ENCODE assay signal across 10 mouse cellular contexts in genomic region chr9:90446957-90447356, GRCm38 (mm10).
DNase-seq lines count a peak whose midpoint lies in the region; ATAC-seq and TF ChIP-seq lines count a peak whose summit lies in the region.
"Had no signal": no experiment of that assay in that cellular context is flagged by ENCODE, and none has a peak within 500 bp of the region (broad histone marks: within the 10 kb centered on the region; RNA-seq: fewer than 3 reads in every experiment).

No protein-coding gene starts in this region.

- no peaks in the 10 kb centered on the region for H3K36me3 ChIP-seq in hindbrain, embryonic 14.5 days (replicated peaks; ENCODE audit: control insufficient read depth, insufficient read depth)
- H3K36me3 ChIP-seq in hindbrain, embryonic 16.5 days (ENCODE audit: control insufficient read depth, insufficient read depth, low read length): no peaks in the 10 kb centered on the region
- H3K36me3 ChIP-seq in liver, embryonic 14.5 days (replicated peaks; ENCODE audit: control insufficient read depth, insufficient read depth, low read depth): no peaks in the 10 kb centered on the region
- no peaks in the 10 kb centered on the region for H3K36me3 ChIP-seq in limb, embryonic 10.5 days
- H3K36me3 ChIP-seq: embryonic facial prominence, embryonic 15.5 days; limb, embryonic 15.5 days had no signal

- peak; percentile 61 for DNase-seq in hindbrain, embryonic 14.5 days (ENCODE audit: low spot score)
- DNase-seq in A20 (ENCODE audit: low read depth, low spot score): peak; percentile 2
- peak; percentile 45 for DNase-seq in Muller cell, postnatal 12 days (ENCODE audit: inconsistent ontology term)
- peak; percentile 69 for DNase-seq in embryo, embryonic 10 days (ENCODE audit: low spot score)
- peak in 2 of 3 experiments; percentile 12 to 16 for DNase-seq in liver, embryonic 14.5 days (ENCODE audit: low read depth in 3 of 3, low spot score in 3 of 3)
- DNase-seq in limb, embryonic 10.5 days (ENCODE audit: low spot score): no peak
- no peak for DNase-seq in gastrocnemius, postnatal 36 days

- WGBS in hindbrain, embryonic 14.5 days: 19% methylated on average over 4 of the region's 4 CpGs
- WGBS in hindbrain, embryonic 16.5 days: 21% methylated on average over 4 of the region's 4 CpGs
- 6% methylated on average over 4 of the region's 4 CpGs for WGBS in liver, embryonic 14.5 days (ENCODE audit: insufficient replicate concordance)
- 17% methylated on average over 4 of the region's 4 CpGs for WGBS in limb, embryonic 10.5 days

- no peak for ATAC-seq in hindbrain, embryonic 14.5 days (ENCODE audit: low FRiP score)
- ATAC-seq in hindbrain, embryonic 16.5 days: no peak
- ATAC-seq in liver, embryonic 14.5 days (ENCODE audit: insufficient read depth): no peak

- H3K4me2 ChIP-seq in hindbrain, embryonic 14.5 days (replicated peaks): no peak overlapping the region
- H3K4me2 ChIP-seq in hindbrain, embryonic 16.5 days (ENCODE audit: low read length): no peak overlapping the region
- H3K4me2 ChIP-seq in liver, embryonic 14.5 days (ENCODE audit: low read depth): no peak overlapping the region
- H3K4me2 ChIP-seq: embryonic facial prominence, embryonic 15.5 days; limb, embryonic 15.5 days had no signal

- no peaks in the 10 kb centered on the region for H3K27me3 ChIP-seq in hindbrain, embryonic 14.5 days (ENCODE audit: control insufficient read depth, insufficient read depth, low read length)
- no peaks in the 10 kb centered on the region for H3K27me3 ChIP-seq in hindbrain, embryonic 16.5 days (replicated peaks; ENCODE audit: control insufficient read depth, insufficient read depth, low read length)
- no peaks in the 10 kb centered on the region for H3K27me3 ChIP-seq in liver, embryonic 14.5 days (ENCODE audit: control insufficient read depth, insufficient read depth, low read length)
- no peaks in the 10 kb centered on the region for H3K27me3 ChIP-seq in limb, embryonic 10.5 days (ENCODE audit: low read depth, poor library complexity, severe bottlenecking)
- H3K27me3 ChIP-seq: embryonic facial prominence, embryonic 15.5 days; limb, embryonic 15.5 days had no signal

- no peak overlapping the region for H3K4me3 ChIP-seq in hindbrain, embryonic 14.5 days (replicated peaks; ENCODE audit: low read length)
- no peak overlapping the region for H3K4me3 ChIP-seq in hindbrain, embryonic 16.5 days (ENCODE audit: low read length)
- no peak overlapping the region for H3K4me3 ChIP-seq in liver, embryonic 14.5 days (ENCODE audit: insufficient read depth in 1 of 2, low read depth in 2 of 2, low read length in 2 of 2)
- H3K4me3 ChIP-seq in limb, embryonic 10.5 days: no peak overlapping the region
- H3K4me3 ChIP-seq: embryonic facial prominence, embryonic 15.5 days; limb, embryonic 15.5 days had no signal

- no peak overlapping the region for H3K9ac ChIP-seq in hindbrain, embryonic 14.5 days
- H3K9ac ChIP-seq in hindbrain, embryonic 16.5 days (ENCODE audit: low read depth, low read length): no peak overlapping the region
- no peak overlapping the region for H3K9ac ChIP-seq in liver, embryonic 14.5 days (replicated peaks)
- H3K9ac ChIP-seq: embryonic facial prominence, embryonic 15.5 days; limb, embryonic 15.5 days had no signal

- H3K27ac ChIP-seq in hindbrain, embryonic 14.5 days: no peak overlapping the region
- H3K27ac ChIP-seq in hindbrain, embryonic 16.5 days (ENCODE audit: low read depth, low read length): no peak overlapping the region
- no peak overlapping the region for H3K27ac ChIP-seq in liver, embryonic 14.5 days
- H3K27ac ChIP-seq in limb, embryonic 10.5 days: no peak overlapping the region
- H3K27ac ChIP-seq: embryonic facial prominence, embryonic 15.5 days; limb, embryonic 15.5 days had no signal

- TF ChIP-seq EP300 in liver, embryonic 14.5 days (IDR thresholded peaks at IDR 0.05; ENCODE audit: low read depth): no peak

- TF ChIP-seq CTCF in liver, embryonic 14.5 days (IDR thresholded peaks at IDR 0.05; ENCODE audit: low read depth): peak; percentile 71

- H3K9me3 ChIP-seq in hindbrain, embryonic 14.5 days (ENCODE audit: control insufficient read depth, low read length): no peaks in the 10 kb centered on the region
- no peaks in the 10 kb centered on the region for H3K9me3 ChIP-seq in hindbrain, embryonic 16.5 days (ENCODE audit: control insufficient read depth, low read length)
- H3K9me3 ChIP-seq in liver, embryonic 14.5 days (ENCODE audit: control insufficient read depth, low read length): no peaks in the 10 kb centered on the region
- no peaks in the 10 kb centered on the region for H3K9me3 ChIP-seq in limb, embryonic 10.5 days (replicated peaks)
- H3K9me3 ChIP-seq: embryonic facial prominence, embryonic 15.5 days; limb, embryonic 15.5 days had no signal

- H3K4me1 ChIP-seq in hindbrain, embryonic 14.5 days (replicated peaks; ENCODE audit: control insufficient read depth, insufficient read depth, low read length): no peaks in the 10 kb centered on the region
- no peaks in the 10 kb centered on the region for H3K4me1 ChIP-seq in hindbrain, embryonic 16.5 days (ENCODE audit: control insufficient read depth, insufficient read depth, low read depth, low read length)
- H3K4me1 ChIP-seq in liver, embryonic 14.5 days (replicated peaks; ENCODE audit: control insufficient read depth in 2 of 2, insufficient read depth in 2 of 2, low read length in 1 of 2): no peaks in the 10 kb centered on the region
- no peaks in the 10 kb centered on the region for H3K4me1 ChIP-seq in limb, embryonic 10.5 days
- H3K4me1 ChIP-seq: embryonic facial prominence, embryonic 15.5 days; limb, embryonic 15.5 days had no signal

- intact Hi-C loops in gastrocnemius, postnatal 36 days (cut with DNase I): loop anchor here (2.0 kb wide), 1 partner anchor 242 kb away; no protein-coding TSS in a partner anchor

Comparison
In these comparisons a context has a peak if more than half of its experiments do, and no peak if none do; other contexts are left out.
1. DNase-seq: peak in hindbrain, embryonic 14.5 days (single experiment), A20 (single experiment), Muller cell, postnatal 12 days (single experiment), embryo, embryonic 10 days (single experiment) and liver, embryonic 14.5 days (2 of 3); none in limb, embryonic 10.5 days (single experiment) and gastrocnemius, postnatal 36 days (0 of 2).